Mouse (Mus musculus) CH12.LX (cell line): ENCODE measurements around the gene Tnfrsf12a. TPM values are rescaled to one million over a fixed set of nuclear protein-coding genes. Genes with fewer than 3 reads are reported as not detected.

ENCODE experiments used
- DNase-seq: peaks from one replicate; pipeline ENCODE4 v3.0.0-alpha.2; 2013; ENCODE audit errors: extremely low read depth
- H3K27ac ChIP-seq: 2 replicates; pipeline ENCODE4 v1.5.1; 2012; ENCODE audit warnings: low read depth, mild to moderate bottlenecking, control low read depth, moderate library complexity; ENCODE audit not compliant: insufficient read depth
- H3K27me3 ChIP-seq: replicated peaks from 2 replicates; pipeline ENCODE3; 2012; ENCODE audit warnings: inconsistent platforms
- H3K36me3 ChIP-seq, 2 experiments: replicated peaks in 1 of 2; 2 replicates each; pipeline versions ENCODE3 to v1.6.1; 2012; ENCODE audit warnings: inconsistent platforms in 1 of 2, low read length in 1 of 2, mild to moderate bottlenecking in 1 of 2, mixed read lengths in 1 of 2, moderate library complexity in 1 of 2; ENCODE audit not compliant: control insufficient read depth in 1 of 2, insufficient read depth in 1 of 2
- H3K4me1 ChIP-seq, 2 experiments: 2 replicates each; pipeline ENCODE4 v1.6.1; 2012; ENCODE audit warnings: inconsistent platforms in 1 of 2, moderate library complexity in 1 of 2; ENCODE audit not compliant: insufficient read depth in 2 of 2, control insufficient read depth in 1 of 2
- H3K4me2 ChIP-seq: 2 replicates; pipeline ENCODE4 v1.6.1; 2012; ENCODE audit warnings: low read depth, mild to moderate bottlenecking, control low read depth; ENCODE audit not compliant: poor library complexity, insufficient read depth, severe bottlenecking
- H3K4me3 ChIP-seq, 3 experiments: fragments of 150-350 bp in 1 of 3; sonication (generic) in 1 of 3; replicated peaks in 1 of 3; 2 replicates each; pipeline versions ENCODE3 to v1.5.1; 2011 to 2012; ENCODE audit warnings: low read depth in 2 of 3, low read length in 2 of 3, mild to moderate bottlenecking in 2 of 3, moderate library complexity in 2 of 3, control low read depth in 1 of 3, improper control_type of control experiment in 1 of 3, inconsistent platforms in 1 of 3, mixed read lengths in 1 of 3; ENCODE audit not compliant: poor library complexity in 1 of 3
- H3K79me2 ChIP-seq: replicated peaks from 2 replicates; pipeline ENCODE4 v1.6.1; 2012; ENCODE audit warnings: mild to moderate bottlenecking, moderate library complexity; ENCODE audit not compliant: control insufficient read depth, poor library complexity, insufficient read depth, severe bottlenecking; ENCODE audit errors: extremely low read depth
- H3K9ac ChIP-seq: 2 replicates; pipeline ENCODE4 v1.6.1; 2012; ENCODE audit warnings: low read depth, mild to moderate bottlenecking, control low read depth, moderate library complexity; ENCODE audit not compliant: insufficient read depth
- H3K9me3 ChIP-seq: replicated peaks from 2 replicates; pipeline ENCODE3; 2012; ENCODE audit warnings: low read length, inconsistent platforms, mixed read lengths
- BHLHE40 ChIP-seq: IDR thresholded peaks from 2 replicates; pipeline ENCODE4 v1.6.1; 2011; ENCODE audit warnings: mild to moderate bottlenecking, low read depth, low read length, improper control_type of control experiment
- CHD1 ChIP-seq: IDR thresholded peaks from 2 replicates; pipeline ENCODE4 v1.6.1; 2012; ENCODE audit warnings: low read depth, low read length, improper control_type of control experiment, inconsistent platforms
- CHD2 ChIP-seq: IDR thresholded peaks from 2 replicates; pipeline ENCODE4 v1.6.1; 2011; ENCODE audit warnings: low read length, improper control_type of control experiment
- CTCF ChIP-seq, 2 experiments: IDR thresholded peaks in 1 of 2; conservative IDR thresholded peaks in 1 of 2; 2 replicates each; pipeline ENCODE4 v1.5.1; 2011 to 2012; ENCODE audit warnings: low read depth in 2 of 2, low read length in 2 of 2, improper control_type of control experiment in 1 of 2, inconsistent platforms in 1 of 2, mild to moderate bottlenecking in 1 of 2, moderate library complexity in 1 of 2
- E2F4 ChIP-seq: IDR thresholded peaks from 2 replicates; pipeline ENCODE4 v1.6.1; 2011; ENCODE audit warnings: low read depth, low read length, improper control_type of control experiment; ENCODE audit not compliant: insufficient replicate concordance
- ELF1 ChIP-seq: IDR thresholded peaks from 2 replicates; pipeline ENCODE4 v1.6.1; 2014; ENCODE audit warnings: low read depth, mild to moderate bottlenecking, inconsistent platforms, low read length, improper control_type of control experiment
- EP300 ChIP-seq: IDR thresholded peaks from 2 replicates; pipeline ENCODE4 v1.6.1; 2011; ENCODE audit warnings: low read length, improper control_type of control experiment
- ETS1 ChIP-seq: conservative IDR thresholded peaks from 2 replicates; pipeline ENCODE4 v1.6.1; 2012; ENCODE audit warnings: low read depth, mild to moderate bottlenecking, inconsistent platforms, low read length, improper control_type of control experiment, moderate library complexity
- GABPA ChIP-seq: IDR thresholded peaks from 2 replicates; pipeline ENCODE4 v1.6.1; 2012; ENCODE audit warnings: low read depth, low read length, improper control_type of control experiment, inconsistent platforms; ENCODE audit not compliant: insufficient replicate concordance
- JUN ChIP-seq: IDR thresholded peaks from 2 replicates; pipeline ENCODE4 v1.6.1; 2011; ENCODE audit warnings: low read depth, mild to moderate bottlenecking, low read length, improper control_type of control experiment, moderate library complexity; ENCODE audit not compliant: insufficient read depth
- JUND ChIP-seq: conservative IDR thresholded peaks from 2 replicates; pipeline ENCODE4 v1.6.1; 2011; ENCODE audit warnings: low read depth, low read length, improper control_type of control experiment
- KAT2A ChIP-seq: IDR thresholded peaks from 2 replicates; pipeline ENCODE4 v1.6.1; 2012; ENCODE audit warnings: low read length, improper control_type of control experiment, inconsistent platforms; ENCODE audit not compliant: insufficient replicate concordance
- MAX ChIP-seq: IDR thresholded peaks from 2 replicates; pipeline ENCODE4 v1.6.1; 2011; ENCODE audit warnings: low read length, improper control_type of control experiment
- MEF2A ChIP-seq: IDR thresholded peaks from 2 replicates; pipeline ENCODE4 v1.6.1; 2014; ENCODE audit warnings: low read depth, mild to moderate bottlenecking, inconsistent platforms, low read length, improper control_type of control experiment, borderline replicate concordance
- MXI1 ChIP-seq: IDR thresholded peaks from 2 replicates; pipeline ENCODE4 v1.6.1; 2011; ENCODE audit warnings: mild to moderate bottlenecking, low read depth, low read length, improper control_type of control experiment
- MYC ChIP-seq: IDR thresholded peaks from 2 replicates; pipeline ENCODE4 v1.6.1; 2011; ENCODE audit warnings: low read depth, mild to moderate bottlenecking, improper control_type of control experiment, low read length
- NELFE ChIP-seq: IDR thresholded peaks from 2 replicates; pipeline ENCODE4 v1.6.1; 2011; ENCODE audit warnings: low read depth, low read length, improper control_type of control experiment
- NRF1 ChIP-seq: IDR thresholded peaks from 2 replicates; pipeline ENCODE4 v1.6.1; 2014; ENCODE audit warnings: low read depth, mild to moderate bottlenecking, inconsistent platforms, low read length, improper control_type of control experiment, moderate library complexity
- PAX5 ChIP-seq: IDR thresholded peaks from 2 replicates; pipeline ENCODE4 v1.6.1; 2012; ENCODE audit warnings: low read length, inconsistent platforms, mixed read lengths
- POLR2A ChIP-seq: IDR thresholded peaks from 2 replicates; pipeline ENCODE4 v1.6.1; 2011; ENCODE audit warnings: low read depth, mild to moderate bottlenecking, improper control_type of control experiment, low read length
- POLR2AphosphoS2 ChIP-seq: IDR thresholded peaks from 2 replicates; pipeline ENCODE4 v1.6.1; 2011; ENCODE audit warnings: low read depth, low read length, improper control_type of control experiment
- RCOR1 ChIP-seq: conservative IDR thresholded peaks from 2 replicates; pipeline ENCODE4 v1.6.1; 2012; ENCODE audit warnings: low read depth, mild to moderate bottlenecking, inconsistent platforms, low read length, improper control_type of control experiment
- SIN3A ChIP-seq: IDR thresholded peaks from 2 replicates; pipeline ENCODE4 v1.6.1; 2012; ENCODE audit warnings: low read length, improper control_type of control experiment, inconsistent platforms
- SMC3 ChIP-seq: IDR thresholded peaks from 2 replicates; pipeline ENCODE4 v1.6.1; 2011; ENCODE audit warnings: low read depth, low read length, improper control_type of control experiment
- TBP ChIP-seq: conservative IDR thresholded peaks from 2 replicates; pipeline ENCODE4 v1.6.1; 2011; ENCODE audit warnings: low read depth, low read length, improper control_type of control experiment
- TCF12 ChIP-seq: IDR thresholded peaks from 2 replicates; pipeline ENCODE4 v1.6.1; 2014; ENCODE audit warnings: low read depth, mild to moderate bottlenecking, inconsistent platforms, low read length, improper control_type of control experiment
- UBTF ChIP-seq: IDR thresholded peaks from 2 replicates; pipeline ENCODE4 v1.6.1; 2012; ENCODE audit warnings: low read depth, mild to moderate bottlenecking, inconsistent platforms, low read length, improper control_type of control experiment, moderate library complexity
- USF2 ChIP-seq: conservative IDR thresholded peaks from 2 replicates; pipeline ENCODE4 v1.6.1; 2011; ENCODE audit warnings: low read depth, low read length, improper control_type of control experiment
- ZC3H11A ChIP-seq: IDR thresholded peaks from 2 replicates; pipeline ENCODE4 v1.6.1; 2012; ENCODE audit warnings: low read depth, mild to moderate bottlenecking, inconsistent platforms, low read length, improper control_type of control experiment
- ZMIZ1 ChIP-seq: IDR thresholded peaks from 2 replicates; pipeline ENCODE4 v1.6.1; 2012; ENCODE audit warnings: low read depth, mild to moderate bottlenecking, inconsistent platforms, low read length, improper control_type of control experiment
- dilution Hi-C: fragments of 300-500 bp; cut with MboI; formaldehyde crosslinking; loops from 2 replicates; pipeline ENCODE4 v1.14.3; 2020; ENCODE audit warnings: low sequenced_read_pairs; ENCODE audit not compliant: extremely low pct_unique_long_range_greater_than_20kb, extremely low pct_ligation_motif_present
- in situ Hi-C: fragments of 300-500 bp; cut with MboI; formaldehyde crosslinking; loops from 3 replicates; pipeline ENCODE4 v1.14.3; 2019; ENCODE audit warnings: low sequenced_read_pairs, low pct_ligation_motif_present, low pct_unique_long_range_greater_than_20kb, mixed read lengths
- polyA plus RNA-seq: library from polyadenylated mRNA; unstranded; fragments of >175 nt; gene quantifications from 2 replicates; pipeline ENCODE4 v1.2.1, GENCODE M21; 2012; ENCODE audit warnings: low read depth; ENCODE audit not compliant: insufficient read length
- total RNA-seq, 2 experiments: library from RNA; depleted of rRNA; stranded (reverse); fragments of 300-350 nt in 1 of 2; fragments of >200 nt in 1 of 2; gene quantifications; 2 replicates each; pipeline ENCODE4 v1.2.3; 2012 to 2014

The Tnfrsf12a gene
- total and polyA plus RNA-seq, 3 experiments, result 1.2 to 5.1 (median 1.5) TPM

GRCm38 (mm10) chr17:23674271-23674952 lies 2.9 kb downstream of the Tnfrsf12a start:
- peaks cover 15 to 53% of the 10 kb centered on the region in 2 experiments for H3K4me1 ChIP-seq
- dilution Hi-C loops (no loop called here), in situ Hi-C loops (loop anchor here (10.0 kb wide), 1 partner anchor 50 kb away; the partner anchor contains the start of genes 1520401A03Rik and Pkmyt1)
- no peaks in the 10 kb centered on the region for H3K9me3 ChIP-seq
- H3K79me2 ChIP-seq, result no peaks in the 10 kb centered on the region
- H3K4me3 ChIP-seq, result peak overlapping the region; percentile 58 to 62 (median 59)
- peak overlapping the region; percentile 55 for H3K4me2 ChIP-seq
- H3K27ac ChIP-seq, result no peak overlapping the region
- peak overlapping the region; percentile 10; the same call in 1 of the 2 replicates for H3K9ac ChIP-seq
- TF ChIP-seq RCOR1, result no peak
- TF ChIP-seq MYC, result no peak
- no peak for TF ChIP-seq POLR2AphosphoS2
- TF ChIP-seq TBP, result no peak
- no peak for TF ChIP-seq EP300
- TF ChIP-seq SIN3A, result no peak
- no peak for TF ChIP-seq TCF12
- TF ChIP-seq NRF1, result no peak
- H3K36me3 ChIP-seq, result peaks cover 9 to 16% of the 10 kb centered on the region in 2 experiments
- DNase-seq, result no peak
- peaks cover 26% of the 10 kb centered on the region for H3K27me3 ChIP-seq

- dilution Hi-C loops (no loop called here), in situ Hi-C loops (loop anchor here (10.0 kb wide), 1 partner anchor 51 kb away; the partner anchor contains the start of genes 1520401A03Rik and Pkmyt1)
- Histone ChIP-seq H3K36me3 (peaks cover 18 to 25% of the 10 kb centered on the region in 2 experiments), H3K27me3 (peaks cover 18% of the 10 kb centered on the region), H3K79me2 (no peaks in the 10 kb centered on the region), H3K4me3 (peak within 1 kb of the TSS; percentile 58 to 62 (median 59)), H3K27ac (peak within 1 kb of the TSS; percentile 85), H3K4me1 (peaks cover 15 to 53% of the 10 kb centered on the region in 2 experiments), H3K4me2 (peak within 1 kb of the TSS; percentile 64), H3K9me3 (no peaks in the 10 kb centered on the region), H3K9ac (peak within 1 kb of the TSS; percentile 67)
- peak; percentile 98 for DNase-seq
- TF ChIP-seq ETS1 (peak; percentile 29; the same call in 1 of the 2 replicates), SMC3 (no peak), NRF1 (peak; percentile 82), USF2 (peak; percentile 73), ZC3H11A (no peak), JUND (no peak; the same call in 1 of the 2 replicates), CTCF (conservative IDR thresholded peaks at IDR 0.05 in 1 of 2, IDR thresholded peaks at IDR 0.05 in 1 of 2; ENCODE audit: low read depth in 2 of 2, low read length in 2 of 2) (no peak), CHD2 (peak; percentile 97), E2F4 (0 out of 2 replicates have a peak, but pooled peaks have one; percentile 76), JUN (no peak; the same call in 1 of the 2 replicates), SIN3A (peak; percentile 96), TBP (peak; percentile 81), MEF2A (peak; percentile 42), PAX5 (no peak), MXI1 (peak; percentile 86), ZMIZ1 (peak; percentile 36; the same call in 1 of the 2 replicates), ELF1 (peak; percentile 86), GABPA (peak; percentile 54; the same call in 1 of the 2 replicates), BHLHE40 (peak; percentile 89), EP300 (no peak), CHD1 (no peak), POLR2A (peak; percentile 86), MAX (peak; percentile 91), NELFE (peak; percentile 74; the same call in 1 of the 2 replicates), UBTF (no peak), KAT2A (peak; percentile 94; the same call in 1 of the 2 replicates), TCF12 (peak; percentile 78)
Measured at GRCm38 (mm10) chr17:23673424-23674073, 3.7 kb downstream of the Tnfrsf12a start, which contains the start of the genes Hcfc1r1 and Thoc6. Gene Hcfc1r1 (plus strand): TSS chr17:23673596. Gene Thoc6 (minus strand): TSS chr17:23673882.
